Mouse (Mus musculus) cerebellum, adult 11 months (tissue): ENCODE measurements around the gene Olfr702.

Experiments used
- DNase-seq: peaks from one replicate; pipeline ENCODE4 v3.0.0; 2022

Gene Olfr702

DNA sequence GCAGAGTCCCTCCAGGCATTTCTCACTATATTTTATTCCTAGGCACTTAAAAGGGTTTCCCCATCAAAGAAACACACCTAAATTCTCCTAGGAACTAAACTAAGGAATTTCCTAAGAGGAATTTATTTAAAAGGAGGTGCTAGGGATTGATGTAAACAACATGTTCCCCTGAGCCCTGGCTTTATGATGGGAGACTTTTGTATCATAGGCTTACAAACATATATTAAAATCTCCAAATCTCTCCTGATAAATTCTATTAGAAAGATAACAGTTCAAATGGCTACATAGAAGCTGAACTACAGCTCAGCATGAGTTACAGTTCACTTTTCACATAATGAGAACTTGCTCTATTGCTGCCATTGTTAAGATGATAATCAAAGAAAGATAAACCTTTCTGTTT, at the start of gene Olfr702:
Gene Olfr702 (minus strand): TSS at position 101 of the 400 bp plus-strand sequence.
- no peak for DNase-seq

DNA sequence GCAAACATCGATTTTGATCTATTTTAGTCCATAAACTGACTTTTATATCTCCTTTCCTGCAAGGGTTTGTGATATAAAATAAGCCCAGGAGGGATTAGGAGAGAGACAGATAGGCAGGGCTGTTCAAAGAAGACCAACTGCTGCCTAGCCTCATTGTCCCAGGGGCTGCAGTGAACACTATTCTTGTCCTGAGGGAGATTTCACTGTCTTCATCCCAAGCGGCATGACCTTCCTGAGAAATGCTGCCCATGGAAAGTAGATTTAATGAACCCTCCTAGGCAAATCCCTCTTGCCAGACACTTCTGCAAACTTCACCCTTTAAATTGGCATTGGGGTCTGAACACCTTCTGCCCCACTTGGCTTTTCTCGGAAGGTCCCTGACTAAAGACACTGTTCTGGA, 43.1 kb upstream of the Olfr702 start, which contains the start of gene Olfr705:
Gene Olfr705 (minus strand): TSS at position 101 of the 400 bp plus-strand sequence.
- no peak for DNase-seq

DNA sequence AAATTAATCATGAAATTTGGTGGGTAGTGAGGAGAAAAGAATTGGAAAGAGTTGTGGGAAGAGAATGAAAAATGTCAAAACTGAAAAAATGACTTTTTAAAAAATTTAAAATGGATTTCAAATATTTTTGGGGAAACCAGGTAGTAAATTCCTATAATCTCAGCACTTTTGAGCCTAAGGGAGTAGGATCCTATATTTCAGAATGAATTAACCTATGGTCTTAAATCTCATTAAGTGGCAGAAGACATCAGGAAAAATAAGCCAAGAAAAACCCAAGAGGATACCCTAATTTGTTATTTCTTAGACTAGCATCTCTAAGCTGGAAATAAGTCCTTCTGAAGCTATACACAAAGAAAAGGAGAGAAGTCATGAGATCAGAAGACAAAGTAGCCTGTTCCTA, 29.2 kb upstream of the Olfr702 start, which contains the start of gene Olfr704:
Gene Olfr704 (plus strand): TSS at position 301 of the 400 bp plus-strand sequence.
- no peak for DNase-seq

DNA sequence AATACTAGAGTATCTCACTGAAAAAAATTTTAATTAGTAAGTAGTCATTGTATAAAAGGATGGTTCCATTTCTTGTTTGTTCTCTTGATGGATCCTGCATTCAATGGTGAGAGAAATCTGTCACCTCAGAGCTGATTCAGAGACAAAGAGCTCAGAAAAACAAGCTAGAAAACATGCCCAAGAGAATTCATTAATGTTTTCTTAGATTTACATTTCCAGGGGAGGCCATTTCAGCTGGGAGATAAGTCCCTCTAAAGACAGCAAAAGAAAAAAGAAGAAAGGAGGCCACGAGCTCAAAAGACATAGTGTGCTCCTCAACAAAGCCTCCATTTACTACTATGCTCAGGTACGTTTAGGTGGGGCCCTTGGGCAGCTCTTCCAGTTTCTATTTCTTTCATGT, 9.4 kb upstream of the Olfr702 start, which contains the start of gene Olfr703:
Gene Olfr703 (plus strand): TSS at position 301 of the 400 bp plus-strand sequence.
- no peak for DNase-seq

DNA sequence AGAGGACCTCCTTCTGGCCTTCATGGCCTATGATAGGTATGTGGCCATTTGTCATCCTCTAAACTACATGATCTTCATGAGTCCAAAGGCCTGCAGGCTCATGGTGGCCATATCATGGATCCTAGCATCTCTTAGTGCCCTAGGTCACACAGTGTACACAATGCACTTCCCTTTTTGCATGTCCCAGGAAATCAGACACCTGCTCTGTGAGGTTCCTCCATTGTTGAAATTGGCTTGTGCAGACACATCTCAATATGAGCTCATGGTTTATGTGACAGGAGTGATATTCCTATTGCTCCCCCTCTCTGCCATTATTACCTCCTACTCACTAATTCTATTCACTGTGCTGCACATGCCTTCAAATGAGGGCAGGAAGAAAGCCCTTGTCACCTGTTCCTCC, 15.3 kb downstream of the Olfr702 start:
- no peak for DNase-seq

DNA sequence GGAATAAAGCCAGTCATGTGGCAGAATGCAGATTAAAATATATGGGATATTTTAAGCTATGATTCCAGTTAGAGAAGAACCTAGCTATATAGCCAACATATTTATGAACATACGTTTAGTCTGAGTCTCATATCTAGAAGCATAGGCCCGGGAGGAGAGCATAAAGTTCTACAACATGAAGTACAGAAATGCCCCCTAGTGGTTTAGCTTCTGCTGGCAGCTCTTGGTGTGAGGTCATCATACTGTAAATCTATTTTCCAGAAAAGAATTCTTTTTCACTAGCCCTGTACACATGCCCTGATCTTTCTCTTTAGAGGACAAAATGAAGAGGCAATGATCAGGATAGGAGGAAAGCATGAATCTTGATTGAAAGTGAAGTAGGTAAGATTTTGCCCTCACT, 17.9 kb downstream of the Olfr702 start:
- no peak for DNase-seq

DNA sequence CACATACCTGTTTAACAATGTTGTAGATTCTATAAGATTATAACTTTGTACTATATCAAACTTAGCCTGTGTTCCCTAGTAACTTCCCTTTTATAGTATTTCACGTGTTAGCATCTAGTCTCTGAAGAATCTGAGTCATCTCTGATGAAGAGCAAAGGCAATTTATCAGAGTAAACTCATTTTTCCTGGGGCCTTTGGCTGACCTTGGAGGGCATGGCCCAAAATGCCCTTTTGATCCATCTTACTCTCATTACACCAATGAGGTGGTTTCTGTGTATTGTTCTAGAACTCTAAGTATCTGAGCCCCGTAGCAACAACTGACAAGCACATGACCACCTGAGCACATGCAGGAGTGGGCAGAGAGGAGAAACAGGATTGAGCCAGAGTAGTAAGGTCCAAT, 19.9 kb downstream of the Olfr702 start, which contains the start of gene Olfr701:
Gene Olfr701 (plus strand): TSS at position 301 of the 400 bp plus-strand sequence.
- no peak for DNase-seq

DNA sequence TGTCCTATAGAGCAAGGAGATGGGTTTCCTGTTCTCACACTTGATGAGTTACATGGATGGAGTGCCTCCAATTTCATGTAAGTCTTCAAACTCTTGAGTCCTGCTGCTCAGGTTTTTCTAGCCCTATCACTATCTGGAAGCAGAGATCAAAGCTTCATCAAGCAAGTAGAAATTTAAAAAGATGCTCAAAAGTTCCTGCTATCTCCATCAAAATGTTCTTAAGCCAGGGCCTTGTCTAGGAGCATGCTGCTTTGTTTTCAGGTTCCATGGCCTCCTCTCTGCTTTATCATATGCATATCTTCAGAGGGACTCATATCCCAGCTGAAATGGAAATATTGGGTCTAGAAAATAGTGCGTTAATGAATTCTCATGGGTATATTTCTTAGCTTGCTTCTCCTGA, 25.0 kb downstream of the Olfr702 start, which contains the start of gene Olfr700:
Gene Olfr700 (minus strand): TSS at position 101 of the 400 bp plus-strand sequence.
- no peak for DNase-seq

DNA sequence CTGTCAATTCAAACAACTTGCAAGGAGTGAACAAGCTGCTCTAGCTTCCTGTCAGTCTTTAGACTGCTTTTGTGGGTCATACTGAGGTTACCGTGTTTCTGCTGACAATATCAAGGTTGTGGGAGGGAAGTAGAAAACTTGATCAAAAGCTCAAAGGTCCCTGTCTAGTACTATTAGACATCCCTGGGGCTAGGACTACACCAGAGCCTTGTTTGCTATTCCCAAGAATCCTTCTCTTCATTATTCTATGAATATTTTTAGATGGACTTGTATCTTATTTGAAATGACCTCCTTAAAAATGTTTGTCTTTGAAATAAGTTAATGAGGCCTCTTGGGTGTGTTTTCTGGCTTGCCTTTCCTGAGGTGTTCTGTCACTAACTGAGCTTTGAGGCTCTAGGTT, 40.6 kb downstream of the Olfr702 start, which contains the start of gene Olfr699:
Gene Olfr699 (minus strand): TSS at position 101 of the 400 bp plus-strand sequence.
- no peak for DNase-seq

DNA sequence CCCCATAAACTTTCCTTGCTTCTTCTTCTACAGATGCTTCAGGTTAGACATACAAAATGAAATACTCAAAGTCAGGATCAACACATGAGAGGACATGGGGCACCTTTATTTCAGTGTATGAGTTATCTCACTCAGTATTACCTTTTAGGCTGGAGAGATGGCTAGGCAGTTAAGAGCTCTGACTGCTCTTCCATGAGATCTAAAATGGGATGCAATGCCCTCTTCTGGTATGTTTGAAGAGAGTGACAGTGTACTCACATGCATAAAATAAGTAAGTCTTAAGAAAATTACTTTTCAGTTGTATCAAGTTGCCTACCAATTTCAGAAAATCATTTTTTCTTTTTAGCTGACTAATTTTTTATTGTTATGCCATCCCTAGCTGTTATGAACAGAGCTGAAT, 45.4 kb downstream of the Olfr702 start:
- no peak for DNase-seq
